Mouse (Mus musculus): ENCODE measurements around the gene Tradd. TPM values are rescaled to one million over a fixed set of nuclear protein-coding genes. Genes with fewer than 3 reads are reported as not detected.
"Not testable (repeated sequence)": the region's sequence is repeated elsewhere in the genome, so short reads cannot be mapped to it uniquely, and the experiment has no call there.

Gene Tradd
- polyA plus RNA-seq, 1 experiment from 2014 or later, result 17.5 TPM

DNA sequence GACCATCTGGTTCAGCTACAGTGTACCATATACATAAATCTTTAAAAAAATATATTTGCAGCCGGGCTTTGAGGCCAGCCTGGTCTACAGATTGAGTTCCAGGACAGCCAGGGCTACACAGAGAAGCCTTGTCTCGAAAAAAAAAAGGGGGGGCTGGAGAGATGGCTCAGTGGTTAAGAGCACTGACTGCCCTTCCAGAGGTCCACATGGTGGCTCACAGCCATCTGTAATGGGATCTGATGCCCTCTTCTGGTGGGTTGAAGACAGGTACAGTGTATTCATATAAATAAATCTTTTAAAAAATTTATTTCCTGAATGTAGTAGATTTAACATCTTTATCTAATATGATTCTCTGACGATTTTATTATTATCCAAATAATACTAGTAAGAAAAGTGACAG, 27.4 kb upstream of the Tradd start:
- not testable (repeated sequence) for H3K9me3 ChIP-seq (replicated peaks); H3K9ac ChIP-seq; H3K4me3 ChIP-seq; H3K4me2 ChIP-seq (replicated peaks); H3K36me3 ChIP-seq; H3K27ac ChIP-seq; ATAC-seq (ENCODE audit: low FRiP score)
- peaks cover 35% of the 10 kb centered on the region for H3K4me1 ChIP-seq
- WGBS, result 71% methylated on average over 3 of the region's 3 CpGs
- H3K27me3 ChIP-seq, result peaks cover 34% of the 10 kb centered on the region

DNA sequence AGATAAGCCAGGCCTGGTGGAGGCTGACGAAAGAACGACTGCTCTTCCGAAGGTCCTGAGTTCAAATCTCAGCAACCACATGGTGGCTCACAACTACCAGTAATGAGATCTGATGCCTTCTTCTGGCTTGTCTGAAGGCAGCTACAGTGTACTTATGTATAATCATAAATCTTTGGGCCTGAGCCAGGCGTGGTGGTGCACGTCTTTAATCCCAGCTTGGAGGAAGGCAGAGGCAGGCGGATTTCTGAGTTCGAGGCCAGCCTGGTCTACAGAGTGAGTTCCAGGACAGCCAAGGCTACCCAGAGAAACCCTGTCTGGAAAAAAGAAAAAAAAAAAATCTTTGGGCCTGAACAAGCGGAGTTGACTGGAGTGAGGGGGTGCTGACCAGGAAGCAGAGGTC, 27.0 kb upstream of the Tradd start:
- WGBS, result 87% methylated on average over 8 of the region's 8 CpGs
- H3K4me1 ChIP-seq, result peaks cover 38% of the 10 kb centered on the region
- not testable (repeated sequence) for H3K4me3 ChIP-seq; H3K9ac ChIP-seq; H3K9me3 ChIP-seq (replicated peaks); ATAC-seq (ENCODE audit: low FRiP score); H3K4me2 ChIP-seq (replicated peaks); H3K27ac ChIP-seq; H3K36me3 ChIP-seq
- peaks cover 34% of the 10 kb centered on the region for H3K27me3 ChIP-seq

DNA sequence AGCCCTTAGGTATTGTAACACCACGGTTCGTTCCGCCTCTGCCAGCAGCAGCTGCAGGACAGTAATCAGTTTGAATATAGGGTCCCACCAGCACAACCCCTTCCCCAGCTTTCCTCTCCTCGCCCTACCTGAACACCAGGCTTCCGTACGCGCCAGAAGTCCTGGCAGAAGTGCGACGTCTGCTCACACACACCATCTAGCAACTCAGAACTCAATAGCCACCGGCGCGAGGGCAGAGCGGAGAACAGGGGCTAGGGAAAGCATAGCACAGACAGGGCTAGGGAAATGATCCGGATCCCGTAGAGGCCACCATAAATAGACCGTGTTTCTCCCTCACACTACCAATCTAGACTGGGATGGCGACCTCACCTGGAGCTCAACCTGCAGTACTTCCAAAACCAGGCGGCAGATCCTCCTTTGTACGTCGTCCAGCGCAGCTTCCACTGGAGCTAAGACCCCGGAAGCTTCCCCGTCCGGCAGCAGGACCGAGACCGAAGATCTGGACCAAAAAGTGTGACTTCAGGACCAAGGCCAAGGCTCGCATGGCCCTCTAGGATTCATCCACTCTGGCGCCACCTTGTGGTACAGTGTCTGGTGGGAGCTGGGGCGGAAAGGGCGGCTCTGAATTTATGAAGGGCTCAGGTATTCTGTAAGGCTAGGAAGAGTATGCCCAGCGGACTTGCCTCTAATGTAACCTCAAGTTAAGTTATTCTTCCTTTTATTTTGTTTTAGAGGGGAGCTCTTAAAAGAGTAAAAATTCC, 26.3 kb upstream of the Tradd start:
- Histone ChIP-seq H3K9me3 (replicated peaks) (no peaks in the 10 kb centered on the region), H3K9ac (0 out of 2 replicates have a peak overlapping the region, but pooled peaks have one; percentile 60), H3K27ac (no peak overlapping the region), H3K36me3 (no peaks in the 10 kb centered on the region), H3K4me1 (peaks cover 43% of the 10 kb centered on the region), H3K4me2 (replicated peaks) (peak overlapping the region; percentile 81), H3K27me3 (peaks cover 34% of the 10 kb centered on the region), H3K4me3 (peak overlapping the region; percentile 48)
- no peak for ATAC-seq (ENCODE audit: low FRiP score)
- WGBS, result 8% methylated on average over 31 of the region's 31 CpGs

DNA sequence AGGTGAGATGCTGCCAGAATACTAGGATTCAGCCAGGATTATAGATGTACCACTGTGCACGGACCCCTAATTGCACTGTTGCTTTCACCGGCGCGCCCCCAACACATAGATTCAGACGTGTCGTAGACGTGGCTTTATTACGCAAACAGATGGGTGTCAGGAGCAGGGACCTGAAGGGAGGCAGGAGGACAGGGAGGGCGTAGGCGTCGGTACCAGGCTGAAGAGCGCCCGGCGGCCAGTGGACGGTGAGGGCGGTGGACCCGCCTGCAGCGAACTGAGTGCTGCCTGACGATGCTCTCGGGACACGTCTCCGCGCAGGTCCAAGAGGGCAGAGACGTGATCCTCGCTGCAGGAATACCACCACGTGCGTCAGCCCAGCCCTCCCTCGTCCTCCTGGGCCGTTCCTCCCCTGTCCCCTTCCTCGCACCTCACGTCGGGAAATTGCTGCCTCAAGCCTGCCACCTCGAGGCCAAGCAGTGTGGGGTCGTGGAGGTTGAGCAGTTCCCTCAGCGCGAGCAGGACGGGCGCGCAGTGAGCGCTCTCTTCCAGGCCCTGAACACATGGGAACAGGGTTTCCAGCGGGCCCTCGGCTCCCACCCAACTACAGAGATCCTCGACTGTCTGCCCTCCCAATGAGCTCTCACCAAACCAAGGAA, 25.5 kb upstream of the Tradd start, which contains the start of gene 4931428F04Rik:
Gene 4931428F04Rik (minus strand): TSS at position 60 of the 656 bp plus-strand sequence.
- H3K36me3 ChIP-seq, result peaks cover 7% of the 10 kb centered on the region
- H3K27me3 ChIP-seq, result peaks cover 32% of the 10 kb centered on the region
- WGBS, result 3% methylated on average over 39 of the region's 43 CpGs
- H3K4me1 ChIP-seq, result peaks cover 50% of the 10 kb centered on the region
- peak within 1 kb of the TSS; percentile 81 for H3K4me2 ChIP-seq (replicated peaks)
- peak within 1 kb of the TSS; percentile 48 for H3K4me3 ChIP-seq
- H3K9ac ChIP-seq, result peak within 1 kb of the TSS; percentile 60
- peak; percentile 20 for ATAC-seq (ENCODE audit: low FRiP score)
- H3K9me3 ChIP-seq (replicated peaks), result no peaks in the 10 kb centered on the region
- peak within 1 kb of the TSS; percentile 92 for H3K27ac ChIP-seq

DNA sequence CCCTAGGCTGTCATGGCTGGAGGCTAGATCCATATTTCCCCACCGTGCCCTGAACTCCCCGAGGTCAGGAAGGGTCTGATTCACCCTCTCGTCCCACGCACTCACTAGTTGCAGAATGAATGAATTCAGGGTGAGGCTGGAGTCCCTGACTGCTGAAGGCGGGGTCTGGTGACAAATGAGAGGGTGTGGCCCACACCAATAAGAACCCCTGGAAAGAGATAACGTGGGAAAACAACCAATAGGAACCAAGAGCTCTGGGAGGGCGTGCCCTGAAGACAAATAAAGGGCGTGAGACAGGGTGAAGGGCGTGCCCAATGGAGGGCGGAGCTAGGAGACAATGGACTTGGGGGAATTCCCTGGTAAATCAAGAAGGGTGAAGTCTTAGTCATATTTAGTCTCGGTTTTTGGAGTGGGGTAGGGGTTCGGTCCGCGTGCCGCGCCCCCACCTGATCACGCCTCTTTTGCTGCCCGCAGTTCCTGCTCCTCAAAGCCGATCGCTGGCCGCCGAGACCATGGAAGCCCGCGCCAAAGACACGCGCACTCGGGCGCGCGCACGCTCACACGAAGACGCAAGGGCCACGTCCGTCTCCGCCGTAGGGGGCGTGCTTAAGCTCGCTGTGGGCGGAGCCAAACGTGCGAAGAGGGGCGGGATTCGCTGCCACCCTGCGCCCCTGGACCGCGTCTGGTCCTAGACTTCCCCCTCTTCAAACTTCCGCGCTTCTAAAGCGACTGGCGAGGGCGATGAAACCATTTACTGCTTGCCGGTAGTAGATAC, 24.7 kb upstream of the Tradd start:
- Histone ChIP-seq H3K4me1 (peaks cover 50% of the 10 kb centered on the region), H3K4me3 (peak overlapping the region; percentile 48), H3K4me2 (replicated peaks) (peak overlapping the region; percentile 81), H3K9me3 (replicated peaks) (no peaks in the 10 kb centered on the region), H3K9ac (peak overlapping the region; percentile 60), H3K27me3 (peaks cover 31% of the 10 kb centered on the region), H3K27ac (peak overlapping the region; percentile 92), H3K36me3 (peaks cover 13% of the 10 kb centered on the region)
- WGBS, result under 1% methylated on average over 53 of the region's 53 CpGs
- peak; percentile 94 for ATAC-seq (ENCODE audit: low FRiP score)

DNA sequence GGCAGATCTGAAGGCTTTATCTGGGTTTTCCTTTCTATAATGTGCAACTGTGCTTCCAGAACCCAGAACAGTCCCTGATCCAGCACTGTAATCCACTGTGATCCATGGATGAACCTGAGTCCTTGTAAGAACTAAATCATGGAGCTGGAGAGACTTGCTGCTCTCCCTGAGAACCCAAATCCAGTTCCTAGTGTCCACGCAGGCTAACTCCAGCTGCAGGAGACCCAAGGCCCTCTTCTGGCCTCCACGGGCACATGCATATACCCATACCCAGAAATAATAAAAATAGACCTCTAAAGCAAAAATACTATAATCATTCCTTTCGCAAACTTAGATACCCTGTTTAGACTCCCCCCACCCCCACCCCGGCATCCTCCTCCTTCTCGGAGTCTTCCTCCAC, 23.8 kb upstream of the Tradd start:
- H3K9me3 ChIP-seq (replicated peaks), result no peaks in the 10 kb centered on the region
- peak overlapping the region; percentile 48 for H3K4me3 ChIP-seq
- H3K9ac ChIP-seq, result peak overlapping the region; percentile 60
- no peak for ATAC-seq (ENCODE audit: low FRiP score)
- H3K27me3 ChIP-seq, result peaks cover 26% of the 10 kb centered on the region
- peaks cover 50% of the 10 kb centered on the region for H3K4me1 ChIP-seq
- H3K4me2 ChIP-seq (replicated peaks), result peak overlapping the region; percentile 81
- 81% methylated on average over 5 of the region's 5 CpGs for WGBS
- H3K27ac ChIP-seq, result no peak overlapping the region
- H3K36me3 ChIP-seq, result peaks cover 19% of the 10 kb centered on the region

DNA sequence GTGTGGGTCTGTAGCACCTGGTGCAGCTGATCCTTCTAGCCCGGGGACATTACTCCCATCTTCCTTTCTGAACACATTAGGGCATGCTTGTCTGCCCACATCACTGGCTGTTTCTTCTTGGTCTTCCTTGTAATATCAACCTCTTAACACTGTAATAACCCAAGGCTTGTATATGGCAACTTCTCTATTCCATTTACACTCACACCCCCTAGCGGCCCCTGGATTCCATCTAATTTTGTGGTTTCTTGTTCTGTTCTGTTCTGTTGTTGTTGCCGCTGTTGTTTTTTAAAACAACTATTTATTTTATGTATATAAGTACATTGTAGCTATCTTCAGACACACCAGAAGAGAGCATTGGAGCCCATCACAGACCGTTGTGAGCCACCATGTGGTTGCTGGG, 22.5 kb upstream of the Tradd start:
- no peak for ATAC-seq (ENCODE audit: low FRiP score)

DNA sequence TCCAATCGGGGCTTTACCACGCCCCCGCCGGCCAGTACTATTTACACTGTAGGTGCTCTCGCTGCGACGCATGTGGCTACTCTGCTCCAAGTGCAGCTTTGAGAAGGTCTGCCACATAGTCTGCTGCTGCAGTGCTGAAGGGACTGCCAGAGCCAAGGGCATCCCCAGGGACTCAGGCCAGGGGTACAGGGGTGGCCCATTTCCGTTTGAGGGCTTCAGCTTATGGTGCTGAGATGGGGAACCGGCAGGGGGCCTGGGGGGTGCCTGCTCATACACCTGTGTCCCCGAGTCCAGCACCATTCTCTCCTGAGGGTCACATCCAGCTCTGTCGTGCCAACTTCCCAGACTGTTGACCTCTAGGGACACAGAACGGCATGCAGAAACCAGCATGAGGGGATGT, 21.1 kb upstream of the Tradd start:
- Histone ChIP-seq H3K36me3 (peaks cover 41% of the 10 kb centered on the region), H3K27me3 (peaks cover 28% of the 10 kb centered on the region), H3K9ac (no peak overlapping the region), H3K4me3 (no peak overlapping the region), H3K9me3 (replicated peaks) (no peaks in the 10 kb centered on the region), H3K4me2 (replicated peaks) (peak overlapping the region; percentile 81; the same call in 1 of the 2 replicates), H3K4me1 (peaks cover 46% of the 10 kb centered on the region), H3K27ac (no peak overlapping the region)
- WGBS, result 34% methylated on average over 12 of the region's 12 CpGs
- ATAC-seq (ENCODE audit: low FRiP score), result no peak

More for the DNA sequence above, 22.5 kb upstream of the Tradd start:
- Histone ChIP-seq H3K4me2 (replicated peaks) (peak overlapping the region; percentile 81), H3K27me3 (peaks cover 19% of the 10 kb centered on the region), H3K9me3 (replicated peaks) (no peaks in the 10 kb centered on the region), H3K9ac (no peak overlapping the region), H3K27ac (no peak overlapping the region), H3K36me3 (peaks cover 33% of the 10 kb centered on the region), H3K4me1 (peaks cover 50% of the 10 kb centered on the region), H3K4me3 (no peak overlapping the region)
- 87% methylated on average over 4 of the region's 4 CpGs for WGBS

DNA sequence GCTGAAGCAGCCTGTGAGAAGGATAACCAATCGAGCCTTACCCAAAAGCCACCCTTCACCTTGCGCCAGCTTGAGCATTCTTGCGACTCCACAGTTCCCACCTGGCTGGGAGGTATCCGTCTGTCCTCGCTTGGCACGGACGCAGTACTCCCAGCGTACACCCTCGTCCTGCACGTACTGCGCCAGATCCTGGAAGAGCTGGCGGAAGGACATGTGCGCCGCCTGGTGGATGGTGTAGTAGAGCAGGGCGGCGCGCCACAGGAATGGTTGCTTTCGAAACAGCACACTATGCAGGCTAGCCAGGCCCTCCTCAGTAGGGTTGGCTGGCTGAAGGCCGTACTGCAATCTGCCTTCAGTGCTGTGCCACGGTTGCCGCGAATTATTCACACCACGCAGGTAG, 18.7 kb upstream of the Tradd start:
- Histone ChIP-seq H3K9ac (no peak overlapping the region), H3K36me3 (peaks cover 47% of the 10 kb centered on the region), H3K4me1 (peaks cover 34% of the 10 kb centered on the region), H3K9me3 (replicated peaks) (no peaks in the 10 kb centered on the region), H3K4me3 (no peak overlapping the region), H3K27ac (no peak overlapping the region), H3K27me3 (peaks cover 45% of the 10 kb centered on the region), H3K4me2 (replicated peaks) (no peak overlapping the region)
- 21% methylated on average over 23 of the region's 23 CpGs for WGBS
- peak; percentile 27; the same call in 1 of the 2 replicates for ATAC-seq (ENCODE audit: low FRiP score)

DNA sequence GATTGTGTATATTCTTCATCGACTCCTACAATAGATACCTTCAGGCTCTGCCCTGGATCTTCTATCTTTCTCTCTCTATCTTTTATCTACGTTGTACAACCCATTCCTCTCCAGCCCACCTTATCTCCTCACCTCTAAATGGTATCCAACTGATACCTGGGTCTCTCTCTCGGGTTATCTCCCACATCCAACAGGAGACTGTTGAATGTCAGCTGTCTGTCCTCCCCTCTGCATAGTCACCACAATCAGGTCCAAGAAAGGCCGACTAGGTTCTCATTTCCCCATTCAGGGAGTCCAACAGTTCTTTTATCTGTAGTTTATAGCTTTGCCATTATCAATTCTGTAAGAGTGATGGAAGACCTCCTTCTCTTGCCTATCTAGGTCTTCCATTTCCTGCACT, 17.8 kb upstream of the Tradd start:
- H3K4me1 ChIP-seq, result peaks cover 26% of the 10 kb centered on the region
- no peaks in the 10 kb centered on the region for H3K9me3 ChIP-seq (replicated peaks)
- no peak overlapping the region for H3K4me3 ChIP-seq
- peaks cover 53% of the 10 kb centered on the region for H3K27me3 ChIP-seq
- no peak overlapping the region for H3K27ac ChIP-seq
- peaks cover 47% of the 10 kb centered on the region for H3K36me3 ChIP-seq
- WGBS, result 86% methylated on average over 4 of the region's 4 CpGs
- no peak overlapping the region for H3K9ac ChIP-seq
- ATAC-seq (ENCODE audit: low FRiP score), result no peak
- no peak overlapping the region for H3K4me2 ChIP-seq (replicated peaks)

DNA sequence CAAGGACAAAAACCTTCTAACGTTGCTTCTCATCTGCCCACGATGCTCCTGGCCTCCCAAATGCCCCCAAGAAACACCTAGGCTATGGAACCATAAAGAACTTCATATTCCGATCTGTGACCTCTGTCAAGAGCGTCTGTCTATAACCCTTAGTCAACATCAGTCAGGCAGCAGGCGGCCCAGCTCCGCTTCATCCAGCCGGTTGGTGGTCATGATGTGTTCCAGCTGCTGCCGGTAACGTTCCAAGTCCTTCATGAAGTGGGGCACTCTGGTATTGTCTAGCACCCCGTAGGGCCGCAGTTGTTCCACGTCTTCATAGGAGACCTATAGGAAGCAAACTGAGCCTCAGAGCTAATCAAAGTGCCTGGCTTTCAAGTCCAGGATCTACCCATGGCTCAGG, 17.4 kb upstream of the Tradd start:
- ATAC-seq (ENCODE audit: low FRiP score), result no peak
- H3K36me3 ChIP-seq, result peaks cover 47% of the 10 kb centered on the region
- H3K4me2 ChIP-seq (replicated peaks), result no peak overlapping the region
- peaks cover 24% of the 10 kb centered on the region for H3K4me1 ChIP-seq
- no peaks in the 10 kb centered on the region for H3K9me3 ChIP-seq (replicated peaks)
- no peak overlapping the region for H3K27ac ChIP-seq
- H3K9ac ChIP-seq, result no peak overlapping the region
- 89% methylated on average over 12 of the region's 12 CpGs for WGBS
- no peak overlapping the region for H3K4me3 ChIP-seq
- H3K27me3 ChIP-seq, result peaks cover 57% of the 10 kb centered on the region

DNA sequence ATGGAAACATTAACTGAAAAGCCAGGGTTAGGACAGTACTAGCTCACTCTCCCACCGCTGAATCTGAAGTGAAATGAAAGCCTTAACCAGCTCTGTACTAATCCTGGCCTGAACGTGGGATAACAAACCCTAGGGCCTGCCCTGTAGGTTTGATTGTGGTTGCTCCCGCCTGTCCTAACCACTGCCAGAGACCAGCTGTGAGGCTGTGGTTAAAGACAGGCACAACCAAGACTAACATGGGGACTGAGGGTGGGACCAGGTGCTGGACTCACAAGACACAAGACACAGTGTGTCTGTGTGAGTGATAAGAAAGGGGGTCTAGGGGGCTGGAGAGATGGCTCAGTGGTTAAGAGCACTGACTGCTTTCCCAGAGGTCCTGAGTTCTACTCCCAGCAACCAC, 16.2 kb upstream of the Tradd start:
- Histone ChIP-seq H3K27me3 (peaks cover 69% of the 10 kb centered on the region), H3K4me2 (replicated peaks) (no peak overlapping the region), H3K27ac (no peak overlapping the region), H3K4me1 (peaks cover 24% of the 10 kb centered on the region), H3K9me3 (replicated peaks) (no peaks in the 10 kb centered on the region), H3K36me3 (peaks cover 46% of the 10 kb centered on the region), H3K4me3 (no peak overlapping the region), H3K9ac (no peak overlapping the region)
- 65% methylated on average over 3 of the region's 3 CpGs for WGBS
- no peak for ATAC-seq (ENCODE audit: low FRiP score)
